Mouse (Mus musculus): ENCODE data around the gene Aim2. TPM values are rescaled to one million over a fixed set of nuclear protein-coding genes. Genes with fewer than 3 reads are reported as not detected.

Aim2 gene
- polyA plus RNA-seq (2012; rRNA removed) = 5.5 TPM in 2 replicates

DNA sequence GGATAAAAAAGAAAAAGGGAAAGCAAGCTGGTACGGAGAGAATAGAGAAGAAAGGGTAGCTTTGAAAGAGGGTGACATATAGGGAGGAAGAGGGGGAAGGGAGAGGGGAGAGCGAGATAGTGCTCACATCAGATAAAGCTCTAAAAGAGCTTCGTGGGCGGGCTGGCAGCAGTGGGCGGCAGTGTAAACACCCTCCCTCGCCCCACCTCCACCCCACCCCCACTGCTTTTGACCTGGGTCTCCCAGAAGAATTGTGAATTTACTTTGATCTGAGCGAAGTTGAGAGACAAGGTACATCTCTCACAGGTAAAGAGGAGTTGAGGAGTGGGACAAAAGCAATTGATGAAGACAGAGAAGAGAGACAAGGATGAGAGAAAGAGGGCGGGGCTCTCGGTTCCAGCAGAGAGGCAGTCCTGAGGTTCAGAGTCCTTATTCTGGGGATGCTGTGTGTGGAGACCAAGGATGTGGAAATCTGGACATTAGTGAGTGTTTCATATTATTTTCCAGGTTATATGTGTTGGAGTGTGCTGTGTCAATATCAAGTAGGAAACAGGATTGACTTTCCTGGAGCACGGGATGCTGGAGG, at the start of gene Aim2:
Gene Aim2, plus strand, starts transcription at position 508 of the 586 bp plus-strand sequence.

GRCm38 (mm10) chr1:173333312-173334253, 17.1 kb upstream of the Aim2 start, which contains the start of gene Ackr1:
Gene Ackr1, minus strand, starts transcription at chr1:173333750.

GRCm38 (mm10) chr1:173367356-173368046, 16.8 kb downstream of the Aim2 start, which contains the start of gene Cadm3:
Gene Cadm3, minus strand, starts transcription at chr1:173367695.

DNA sequence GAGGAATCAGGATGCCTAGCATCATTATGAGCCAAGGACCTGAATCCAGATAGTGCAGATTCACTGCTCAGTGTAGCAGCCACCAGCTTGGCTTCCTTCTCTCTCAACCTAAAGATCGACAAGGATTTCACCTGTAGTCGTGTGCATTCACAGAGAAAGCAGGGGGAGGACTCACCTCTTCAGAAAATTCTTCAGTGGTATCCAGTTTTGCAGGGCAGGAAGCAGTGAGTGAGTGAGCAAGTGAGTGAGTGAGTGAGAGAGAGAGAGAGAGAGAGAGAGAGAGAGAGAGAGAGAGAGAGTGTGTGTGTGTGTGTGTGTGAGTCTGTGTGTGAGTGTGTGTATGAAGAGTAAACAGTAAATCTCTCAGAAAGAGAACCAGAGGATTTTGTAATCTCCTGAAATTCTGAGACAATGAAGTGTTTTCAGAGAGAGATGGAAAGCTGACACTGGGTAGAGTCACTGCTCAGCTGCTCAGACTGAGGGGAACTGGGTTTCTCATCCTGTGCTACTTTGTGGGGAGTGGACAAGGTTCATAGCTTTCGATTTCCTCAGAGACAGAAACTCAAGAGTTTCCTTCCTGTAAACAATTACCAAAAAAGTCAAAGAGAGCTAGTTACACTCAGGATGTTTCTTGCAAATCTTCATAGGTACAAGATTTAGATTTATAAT, 140.3 kb downstream of the Aim2 start, which contains the start of gene Ifi206:
Gene Ifi206, minus strand, starts transcription at position 230 of the 669 bp plus-strand sequence.

Other genes starting within 250 kb of the Aim2 start
- not detected in 2 replicates for gene Olfr1408, start 213.5 kb upstream of the Aim2 start, polyA plus RNA-seq (2012; rRNA removed)
- gene Olfr1406, start 160.2 kb upstream of the Aim2 start, polyA plus RNA-seq (2012; rRNA removed) = not detected in 2 replicates
- gene Olfr218, start 153.1 kb upstream of the Aim2 start, polyA plus RNA-seq (2012; rRNA removed) = not detected in 2 replicates
- not detected in 2 replicates for gene Olfr1404, start 138.5 kb upstream of the Aim2 start, polyA plus RNA-seq (2012; rRNA removed)
- 0.04 TPM in 1 of 2 replicates, not detected in the other for gene Fcer1a, start 123.7 kb upstream of the Aim2 start, polyA plus RNA-seq (2012; rRNA removed)
- not detected in 2 replicates for gene Olfr418, start 84.9 kb upstream of the Aim2 start, polyA plus RNA-seq (2012; rRNA removed)
- not detected in 2 replicates for gene Mptx2, start 73.1 kb upstream of the Aim2 start, polyA plus RNA-seq (2012; rRNA removed)
- gene Ackr1, start 17.1 kb upstream of the Aim2 start, polyA plus RNA-seq (2012; rRNA removed) = 23.9 and 24.7 TPM in 2 replicates
- 0.43 and 0.46 TPM in 2 replicates for gene Cadm3, start 16.8 kb downstream of the Aim2 start, polyA plus RNA-seq (2012; rRNA removed)
- gene Ifi206, start 140.2 kb downstream of the Aim2 start, polyA plus RNA-seq (2012; rRNA removed) = 2.0 and 3.0 TPM in 2 replicates
- 0.20 and 0.40 TPM in 2 replicates for gene Ifi214, start 185.1 kb downstream of the Aim2 start, polyA plus RNA-seq (2012; rRNA removed)
- gene Ifi213, start 248.4 kb downstream of the Aim2 start, polyA plus RNA-seq (2012; rRNA removed) = 2.4 and 4.0 TPM in 2 replicates

Measured in liver, embryonic 18 days (tissue).